Mouse (Mus musculus) monocyte, adult 59 days (primary cell): Measurements from ENCODE around the gene Zfp775. TPM values are rescaled to one million over a fixed set of nuclear protein-coding genes. Genes with fewer than 3 reads are reported as not detected.

Experiments
- total RNA-seq, 2 experiments: library from RNA; stranded (reverse); gene quantifications; one replicate each; pipeline ENCODE4 v1.2.4; 2023

The Zfp775 gene
- 1 to 10 TPM; 2.7 to 3.6 TPM for total RNA-seq

GRCm38 (mm10) chr6:48601271-48602079 lies at the start of gene Zfp775:
Gene Zfp775 (plus strand): TSS chr6:48602063.

GRCm38 (mm10) chr6:48554280-48555103 lies 47.4 kb upstream of the Zfp775 start, which contains the start of gene Lrrc61:
Gene Lrrc61 (plus strand): TSS chr6:48554796.

GRCm38 (mm10) chr6:48572572-48573061 lies 29.2 kb upstream of the Zfp775 start, which contains the start of gene Rarres2:
Gene Rarres2 (minus strand): TSS chr6:48572789.

GRCm38 (mm10) chr6:48589194-48589750 lies 12.6 kb upstream of the Zfp775 start, which contains the start of gene Gm45021:
Gene Gm45021 (plus strand): TSS chr6:48589610.

GRCm38 (mm10) chr6:48593158-48594042 lies 8.5 kb upstream of the Zfp775 start, which contains the start of the genes Repin1 and Gm44965:
Gene Repin1 (plus strand): TSS chr6:48593883.
Gene Gm44965 (plus strand): TSS chr6:48593941.

GRCm38 (mm10) chr6:48626464-48626863 lies 24.6 kb downstream of the Zfp775 start, which contains the start of gene AI854703:
Gene AI854703 (plus strand): TSS chr6:48626764.

GRCm38 (mm10) chr6:48646995-48647394 lies 45.1 kb downstream of the Zfp775 start, which contains the start of gene Gimap8:
Gene Gimap8 (plus strand): TSS chr6:48647234.

Other genes starting within 250 kb of the Zfp775 start
- gene Krba1, start 206.5 kb upstream of the Zfp775 start, total RNA-seq, result 1 to 10 TPM; 1.2 to 2.0 TPM
- 10 to 100 TPM; 49.1 to 56.8 TPM for gene Zfp467, start 156.2 kb upstream of the Zfp775 start, total RNA-seq
- gene Sspo, start 153.8 kb upstream of the Zfp775 start, total RNA-seq, result under 1 TPM; 0.52 TPM
- gene Atp6v0e2, start 64.4 kb upstream of the Zfp775 start, total RNA-seq, result 1 to 10 TPM; 1.4 to 2.6 TPM
- gene Lrrc61, start 47.3 kb upstream of the Zfp775 start, total RNA-seq, result 10 to 100 TPM; 53.5 to 56.8 TPM
- 1 to 10 TPM; 1.7 to 2.6 TPM for gene Rarres2, start 29.3 kb upstream of the Zfp775 start, total RNA-seq
- not detected for gene Gm45021, start 12.5 kb upstream of the Zfp775 start, total RNA-seq
- 1 to 10 TPM; 8.3 to 9.3 TPM for gene Repin1, start 8.2 kb upstream of the Zfp775 start, total RNA-seq
- gene Gm44965, start 8.1 kb upstream of the Zfp775 start, total RNA-seq, result not detected
- gene AI854703, start 24.7 kb downstream of the Zfp775 start, total RNA-seq, result not detected
- gene Gimap8, start 45.2 kb downstream of the Zfp775 start, total RNA-seq, result under 1 TPM; 0.39 to 0.89 TPM
- 1 to 10 TPM in 1 of 2 experiments, under 1 TPM in 1; 1.00 to 1.4 TPM for gene Gimap9, start 74.1 kb downstream of the Zfp775 start, total RNA-seq
- 1 to 10 TPM in 1 of 2 experiments, under 1 TPM in 1; 0.82 to 2.7 TPM for gene Gimap4, start 82.5 kb downstream of the Zfp775 start, total RNA-seq
- gene Gimap6, start 106.2 kb downstream of the Zfp775 start, total RNA-seq, result 1 to 10 TPM; 8.3 to 9.2 TPM
- not detected for gene Gm28053, start 116.5 kb downstream of the Zfp775 start, total RNA-seq
- not detected for gene Gimap7, start 116.6 kb downstream of the Zfp775 start, total RNA-seq
- 1 to 10 TPM; 1.1 to 1.6 TPM for gene Gimap1, start 137.0 kb downstream of the Zfp775 start, total RNA-seq
- gene Gimap5, start 144.1 kb downstream of the Zfp775 start, total RNA-seq, result 1 to 10 TPM in 1 of 2 experiments, under 1 TPM in 1; 0.46 to 1.2 TPM
- gene Gimap3, start 168.8 kb downstream of the Zfp775 start, total RNA-seq, result 1 to 10 TPM in 1 of 2 experiments, under 1 TPM in 1; 1.00 to 1.8 TPM
- 10 to 100 TPM; 72.6 to 75.1 TPM for gene Tmem176a, start 238.9 kb downstream of the Zfp775 start, total RNA-seq
- 100 to 1,000 TPM; 215 to 221 TPM for gene Tmem176b, start 239.4 kb downstream of the Zfp775 start, total RNA-seq